In the genomic region with DNA sequence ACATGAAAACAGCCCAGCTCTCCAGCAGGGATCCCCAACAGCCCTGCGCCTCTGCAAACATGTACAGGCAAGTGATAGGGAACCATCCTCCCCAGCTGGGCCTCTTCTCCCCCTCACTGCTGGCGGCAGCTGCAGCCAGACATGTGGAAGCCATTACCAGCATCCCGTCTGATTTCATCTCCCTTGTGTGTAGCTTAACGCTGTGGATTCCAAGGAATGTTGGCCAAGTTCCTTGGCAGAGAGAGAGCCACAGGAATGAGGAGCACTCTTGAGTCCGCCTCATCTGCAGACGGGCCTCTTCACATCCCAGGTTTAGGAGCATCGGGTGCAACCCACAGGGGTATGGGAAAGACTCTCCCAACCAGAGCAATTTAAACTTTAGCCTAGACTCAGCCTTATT, we compare ENCODE assay signal across 9 mouse cellular contexts.
DNase-seq lines count a peak whose midpoint lies in the region; ATAC-seq and TF ChIP-seq lines count a peak whose summit lies in the region.
"Had no signal": no experiment of that assay in that cellular context is flagged by ENCODE, and none has a peak within 500 bp of the region (broad histone marks: within the 10 kb centered on the region; RNA-seq: fewer than 3 reads in every experiment).

No protein-coding gene starts in this region.

- H3K27ac ChIP-seq in kidney, adult 2 months (ENCODE audit: insufficient read depth, low read depth, low read length) = no peak overlapping the region
- H3K27ac ChIP-seq in lung, embryonic 16.5 days (ENCODE audit: low read length) = peak overlapping the region; percentile 94

- H3K4me3 ChIP-seq in kidney, adult 2 months (ENCODE audit: insufficient read depth, low read depth, low read length) = no peak overlapping the region
- no peak overlapping the region for H3K4me3 ChIP-seq in lung, embryonic 16.5 days (ENCODE audit: low read length)

- H3K4me2 ChIP-seq in lung, embryonic 16.5 days (ENCODE audit: low read depth, low read length) = no peak overlapping the region

- peak; percentile 16 to 25 for DNase-seq in adrenal gland, adult (ENCODE audit: inconsistent age in 2 of 2, low spot score in 1 of 2)
- DNase-seq in adrenal gland, postnatal 25 days = no peak
- DNase-seq in embryo, embryonic 11.5 days (ENCODE audit: low read depth, low spot score) = peak; percentile 62
- peak; percentile 81 to 92 for DNase-seq in heart, adult 18-20 months
- peak; percentile 68 for DNase-seq in kidney, adult 2 months
- no peak for DNase-seq in spleen, postnatal 4 days (ENCODE audit: low spot score in 2 of 2)
- DNase-seq in cerebellum, adult 18-20 months = no peak

- peak; percentile 82 for ATAC-seq in lung, embryonic 16.5 days (ENCODE audit: low read depth)

- H3K36me3 ChIP-seq in kidney, adult 2 months (ENCODE audit: control insufficient read depth, insufficient read depth, low read length) = no peaks in the 10 kb centered on the region
- no peaks in the 10 kb centered on the region for H3K36me3 ChIP-seq in lung, embryonic 16.5 days (ENCODE audit: control insufficient read depth, insufficient read depth, low read length)

- no peaks in the 10 kb centered on the region for H3K4me1 ChIP-seq in kidney, adult 2 months (ENCODE audit: control insufficient read depth, insufficient read depth, low read length)
- peaks cover 31% of the 10 kb centered on the region for H3K4me1 ChIP-seq in lung, embryonic 16.5 days (replicated peaks; ENCODE audit: control insufficient read depth, insufficient read depth, low read length)
- H3K4me1 ChIP-seq: megakaryocyte, embryonic 14.5 days had no signal

- H3K27me3 ChIP-seq in kidney, adult 2 months (replicated peaks; ENCODE audit: control insufficient read depth, insufficient read depth, low read length) = no peaks in the 10 kb centered on the region
- H3K27me3 ChIP-seq in lung, embryonic 16.5 days (ENCODE audit: control insufficient read depth, insufficient read depth, low read depth, low read length) = no peaks in the 10 kb centered on the region

- TF ChIP-seq POLR2A in kidney, adult 2 months (IDR thresholded peaks at IDR 0.05; ENCODE audit: low read depth, low read length) = no peak

- no peak for TF ChIP-seq CTCF in kidney, adult 2 months (conservative IDR thresholded peaks at IDR 0.05; ENCODE audit: insufficient read depth, insufficient read length, low read depth, low read length)

- no peak overlapping the region for H3K9ac ChIP-seq in lung, embryonic 16.5 days (ENCODE audit: low read length)

- WGBS in kidney, adult 2 months = 48% methylated on average over 7 of the region's 7 CpGs
- WGBS in lung, embryonic 16.5 days = 18% methylated on average over 7 of the region's 7 CpGs

- H3K9me3 ChIP-seq in lung, embryonic 16.5 days (ENCODE audit: control insufficient read depth, low read length) = no peaks in the 10 kb centered on the region
- H3K9me3 ChIP-seq: megakaryocyte, embryonic 14.5 days had no signal

Comparison
In these comparisons a context has a peak if more than half of its experiments do, and no peak if none do; other contexts are left out.
1. DNase-seq: peak in adrenal gland, adult (2 of 2), embryo, embryonic 11.5 days (single experiment), heart, adult 18-20 months (2 of 2) and kidney, adult 2 months (single experiment); none in adrenal gland, postnatal 25 days (single experiment), spleen, postnatal 4 days (0 of 2) and cerebellum, adult 18-20 months (0 of 2).